Mouse (Mus musculus) kidney, adult 2 months (tissue): ENCODE data around the gene Nol3.

Experiments
- CTCF ChIP-seq: fragments of 200-500 bp; conservative IDR thresholded peaks from 2 replicates; pipeline ENCODE4 v1.5.1; 2011; ENCODE audit warnings: low read depth, mild to moderate bottlenecking, control low read depth, low read length, moderate library complexity, mixed read lengths; ENCODE audit not compliant: insufficient read depth, insufficient read length
- POLR2A ChIP-seq: fragments of 200-500 bp; IDR thresholded peaks from one replicate; pipeline ENCODE4 v1.6.1; 2011; ENCODE audit warnings: low read depth, low read length, control low read depth

GRCm38 (mm10) chr8:105293405-105293804 is 17.5 kb downstream of the Nol3 start:
- TF ChIP-seq POLR2A: no peak
- TF ChIP-seq CTCF: no peak
